Mouse (Mus musculus): ENCODE data around the gene Il1f6. TPM values are rescaled to one million over a fixed set of nuclear protein-coding genes. Genes with fewer than 3 reads are reported as not detected.

Il1f6 gene
- polyA plus RNA-seq, 1 experiment from 2014 or later = not detected

Other genes with a start within 250 kb of the Il1f6 start
- 4.8 and 5.0 TPM in 2 replicates for gene Hnmt, start 166.0 kb upstream of the Il1f6 start, polyA plus RNA-seq (2016; fragmentation: Nextera tagmentation; extraction: Ambion mirVana)
- gene Tbpl2, start 118.8 kb upstream of the Il1f6 start, polyA plus RNA-seq (2016; fragmentation: Nextera tagmentation; extraction: Ambion mirVana) = not detected in 2 replicates
- gene Il1f8, start 62.3 kb upstream of the Il1f6 start, polyA plus RNA-seq (2016; fragmentation: Nextera tagmentation; extraction: Ambion mirVana) = not detected in 2 replicates
- not detected in 2 replicates for gene Il1f9, start 28.9 kb upstream of the Il1f6 start, polyA plus RNA-seq (2016; fragmentation: Nextera tagmentation; extraction: Ambion mirVana)
- not detected in 2 replicates for gene Il1f5, start 61.5 kb downstream of the Il1f6 start, polyA plus RNA-seq (2016; fragmentation: Nextera tagmentation; extraction: Ambion mirVana)
- gene Il1f10, start 75.8 kb downstream of the Il1f6 start, polyA plus RNA-seq (2016; fragmentation: Nextera tagmentation; extraction: Ambion mirVana) = not detected in 2 replicates
- 0.08 TPM in 1 of 2 replicates, not detected in the other for gene Il1rn, start 121.4 kb downstream of the Il1f6 start, polyA plus RNA-seq (2016; fragmentation: Nextera tagmentation; extraction: Ambion mirVana)
- gene Psd4, start 152.2 kb downstream of the Il1f6 start, polyA plus RNA-seq (2016; fragmentation: Nextera tagmentation; extraction: Ambion mirVana) = 0.42 and 1.3 TPM in 2 replicates